Mouse (Mus musculus): Measurements from ENCODE around the gene Mrs2. TPM values are rescaled to one million over a fixed set of nuclear protein-coding genes. Genes with fewer than 3 reads are reported as not detected.

Gene Mrs2
- total RNA-seq, 2 experiments from 2014 or later, result 57.5 to 74.4 TPM

Other genes with a start within 250 kb of the Mrs2 start
- 100 to 1,000 TPM; 169 to 181 TPM for gene BC005537, start 218.7 kb downstream of the Mrs2 start, total RNA-seq (2021)
- gene Acot13, start 188.8 kb downstream of the Mrs2 start, total RNA-seq (2021), result 10 to 100 TPM; 49.6 to 58.0 TPM
- 10 to 100 TPM; 39.4 to 40.7 TPM for gene Tdp2, start 188.7 kb downstream of the Mrs2 start, total RNA-seq (2021)
- gene D130043K22Rik, start 175.2 kb downstream of the Mrs2 start, total RNA-seq (2021), result 1 to 10 TPM; 1.0 to 1.6 TPM
- gene Aldh5a1, start 82.7 kb downstream of the Mrs2 start, total RNA-seq (2021), result 10 to 100 TPM; 20.3 to 22.0 TPM
- gene Gpld1, start 77.2 kb downstream of the Mrs2 start, total RNA-seq (2021), result 10 to 100 TPM in 1 of 2 experiments, 1 to 10 TPM in 1; 2.9 to 13.4 TPM
- gene Dcdc2a, start 35.6 kb upstream of the Mrs2 start, total RNA-seq (2021), result 10 to 100 TPM in 1 of 2 experiments, under 1 TPM in 1; 0.79 to 20.8 TPM

All from adrenal gland, postnatal 4 days (tissue).